Mouse (Mus musculus): Measurements from ENCODE around the gene Slc8b1. TPM values are rescaled to one million over a fixed set of nuclear protein-coding genes. Genes with fewer than 3 reads are reported as not detected.

The Slc8b1 gene
- polyA plus RNA-seq (2012; rRNA removed), result 3.2 and 3.4 TPM in 2 replicates

GRCm38 (mm10) chr5:120510982-120511642, at the start of gene Slc8b1:
Gene Slc8b1 (plus strand): TSS chr5:120511168.
- Histone ChIP-seq H3K36me3 (ENCODE audit: control insufficient read depth, insufficient read depth, low read length) (no peaks in the 10 kb centered on the region), H3K4me1 (ENCODE audit: control insufficient read depth, insufficient read depth, low read length) (peaks cover 14% of the 10 kb centered on the region), H3K27me3 (ENCODE audit: control insufficient read depth, insufficient read depth, low read length) (no peaks in the 10 kb centered on the region), H3K27ac (ENCODE audit: control insufficient read depth, insufficient read depth, low read depth, low read length) (peak within 1 kb of the TSS; percentile 45; the same call in 1 of the 2 replicates), H3K4me3 (ENCODE audit: control insufficient read depth, low read depth, low read length) (peak within 1 kb of the TSS; percentile 88)
- TF ChIP-seq POLR2A (IDR thresholded peaks at IDR 0.05; ENCODE audit: control insufficient read depth, low read depth, low read length) (no peak), CTCF (IDR thresholded peaks at IDR 0.05; ENCODE audit: control insufficient read depth, insufficient read depth, insufficient replicate concordance, low read depth, low read length) (no peak)

- Histone ChIP-seq H3K4me3 (ENCODE audit: control insufficient read depth, low read depth, low read length) (no peak overlapping the region), H3K27me3 (ENCODE audit: control insufficient read depth, insufficient read depth, low read length) (no peaks in the 10 kb centered on the region)
Measured at GRCm38 (mm10) chr5:120461902-120462301, 49.1 kb upstream of the Slc8b1 start.

GRCm38 (mm10) chr5:120464321-120464720, 46.6 kb upstream of the Slc8b1 start:
- Histone ChIP-seq H3K27me3 (ENCODE audit: control insufficient read depth, insufficient read depth, low read length) (no peaks in the 10 kb centered on the region), H3K36me3 (ENCODE audit: control insufficient read depth, insufficient read depth, low read length) (no peaks in the 10 kb centered on the region), H3K4me1 (ENCODE audit: control insufficient read depth, insufficient read depth, low read length) (no peaks in the 10 kb centered on the region), H3K4me3 (ENCODE audit: control insufficient read depth, low read depth, low read length) (no peak overlapping the region), H3K27ac (ENCODE audit: control insufficient read depth, insufficient read depth, low read depth, low read length) (no peak overlapping the region)
- peak; percentile 65; the same call in 1 of the 2 replicates for TF ChIP-seq CTCF (IDR thresholded peaks at IDR 0.05; ENCODE audit: control insufficient read depth, insufficient read depth, insufficient replicate concordance, low read depth, low read length)
- no peak for TF ChIP-seq POLR2A (IDR thresholded peaks at IDR 0.05; ENCODE audit: control insufficient read depth, low read depth, low read length)

More at GRCm38 (mm10) chr5:120461902-120462301, 49.1 kb upstream of the Slc8b1 start:
- no peak for TF ChIP-seq POLR2A (IDR thresholded peaks at IDR 0.05; ENCODE audit: control insufficient read depth, low read depth, low read length)
- TF ChIP-seq CTCF (IDR thresholded peaks at IDR 0.05; ENCODE audit: control insufficient read depth, insufficient read depth, insufficient replicate concordance, low read depth, low read length), result no peak
- Histone ChIP-seq H3K4me1 (ENCODE audit: control insufficient read depth, insufficient read depth, low read length) (peaks cover 4% of the 10 kb centered on the region; the same call in 1 of the 2 replicates), H3K27ac (ENCODE audit: control insufficient read depth, insufficient read depth, low read depth, low read length) (no peak overlapping the region), H3K36me3 (ENCODE audit: control insufficient read depth, insufficient read depth, low read length) (no peaks in the 10 kb centered on the region)

GRCm38 (mm10) chr5:120465062-120465461, 45.9 kb upstream of the Slc8b1 start:
- Histone ChIP-seq H3K4me3 (ENCODE audit: control insufficient read depth, low read depth, low read length) (no peak overlapping the region), H3K27me3 (ENCODE audit: control insufficient read depth, insufficient read depth, low read length) (no peaks in the 10 kb centered on the region), H3K27ac (ENCODE audit: control insufficient read depth, insufficient read depth, low read depth, low read length) (no peak overlapping the region), H3K4me1 (ENCODE audit: control insufficient read depth, insufficient read depth, low read length) (no peaks in the 10 kb centered on the region), H3K36me3 (ENCODE audit: control insufficient read depth, insufficient read depth, low read length) (no peaks in the 10 kb centered on the region)
- TF ChIP-seq POLR2A (IDR thresholded peaks at IDR 0.05; ENCODE audit: control insufficient read depth, low read depth, low read length) (no peak), CTCF (IDR thresholded peaks at IDR 0.05; ENCODE audit: control insufficient read depth, insufficient read depth, insufficient replicate concordance, low read depth, low read length) (peak; percentile 91)

GRCm38 (mm10) chr5:120465860-120466259, 45.1 kb upstream of the Slc8b1 start:
- Histone ChIP-seq H3K36me3 (ENCODE audit: control insufficient read depth, insufficient read depth, low read length) (no peaks in the 10 kb centered on the region), H3K27ac (ENCODE audit: control insufficient read depth, insufficient read depth, low read depth, low read length) (no peak overlapping the region), H3K4me3 (ENCODE audit: control insufficient read depth, low read depth, low read length) (no peak overlapping the region), H3K27me3 (ENCODE audit: control insufficient read depth, insufficient read depth, low read length) (no peaks in the 10 kb centered on the region), H3K4me1 (ENCODE audit: control insufficient read depth, insufficient read depth, low read length) (no peaks in the 10 kb centered on the region)
- TF ChIP-seq POLR2A (IDR thresholded peaks at IDR 0.05; ENCODE audit: control insufficient read depth, low read depth, low read length) (no peak), CTCF (IDR thresholded peaks at IDR 0.05; ENCODE audit: control insufficient read depth, insufficient read depth, insufficient replicate concordance, low read depth, low read length) (no peak)

GRCm38 (mm10) chr5:120467026-120467425, 43.9 kb upstream of the Slc8b1 start:
- no peaks in the 10 kb centered on the region for H3K27me3 ChIP-seq (ENCODE audit: control insufficient read depth, insufficient read depth, low read length)
- H3K4me1 ChIP-seq (ENCODE audit: control insufficient read depth, insufficient read depth, low read length), result no peaks in the 10 kb centered on the region
- no peak overlapping the region; the same call in 1 of the 2 replicates for H3K4me3 ChIP-seq (ENCODE audit: control insufficient read depth, low read depth, low read length)
- TF ChIP-seq POLR2A (IDR thresholded peaks at IDR 0.05; ENCODE audit: control insufficient read depth, low read depth, low read length) (peak; percentile 29; the same call in 1 of the 2 replicates), CTCF (IDR thresholded peaks at IDR 0.05; ENCODE audit: control insufficient read depth, insufficient read depth, insufficient replicate concordance, low read depth, low read length) (no peak)
- H3K36me3 ChIP-seq (ENCODE audit: control insufficient read depth, insufficient read depth, low read length), result no peaks in the 10 kb centered on the region
- no peak overlapping the region; the same call in 1 of the 2 replicates for H3K27ac ChIP-seq (ENCODE audit: control insufficient read depth, insufficient read depth, low read depth, low read length)

GRCm38 (mm10) chr5:120468336-120468735, 42.6 kb upstream of the Slc8b1 start:
- no peaks in the 10 kb centered on the region for H3K27me3 ChIP-seq (ENCODE audit: control insufficient read depth, insufficient read depth, low read length)
- H3K36me3 ChIP-seq (ENCODE audit: control insufficient read depth, insufficient read depth, low read length), result no peaks in the 10 kb centered on the region
- no peak overlapping the region for H3K27ac ChIP-seq (ENCODE audit: control insufficient read depth, insufficient read depth, low read depth, low read length)
- no peaks in the 10 kb centered on the region for H3K4me1 ChIP-seq (ENCODE audit: control insufficient read depth, insufficient read depth, low read length)
- TF ChIP-seq POLR2A (IDR thresholded peaks at IDR 0.05; ENCODE audit: control insufficient read depth, low read depth, low read length) (no peak), CTCF (IDR thresholded peaks at IDR 0.05; ENCODE audit: control insufficient read depth, insufficient read depth, insufficient replicate concordance, low read depth, low read length) (no peak)
- no peak overlapping the region for H3K4me3 ChIP-seq (ENCODE audit: control insufficient read depth, low read depth, low read length)

All from testis, adult 2 months (tissue).